Mouse (Mus musculus): ENCODE measurements around the gene Fbln2. TPM values are rescaled to one million over a fixed set of nuclear protein-coding genes. Genes with fewer than 3 reads are reported as not detected.
A peak's percentile ranks its signal among the peaks of the same experiment; 100 is the strongest.

Gene Fbln2
- total RNA-seq, 2 experiments from 2014 or later = 4.0 to 6.8 TPM

DNA sequence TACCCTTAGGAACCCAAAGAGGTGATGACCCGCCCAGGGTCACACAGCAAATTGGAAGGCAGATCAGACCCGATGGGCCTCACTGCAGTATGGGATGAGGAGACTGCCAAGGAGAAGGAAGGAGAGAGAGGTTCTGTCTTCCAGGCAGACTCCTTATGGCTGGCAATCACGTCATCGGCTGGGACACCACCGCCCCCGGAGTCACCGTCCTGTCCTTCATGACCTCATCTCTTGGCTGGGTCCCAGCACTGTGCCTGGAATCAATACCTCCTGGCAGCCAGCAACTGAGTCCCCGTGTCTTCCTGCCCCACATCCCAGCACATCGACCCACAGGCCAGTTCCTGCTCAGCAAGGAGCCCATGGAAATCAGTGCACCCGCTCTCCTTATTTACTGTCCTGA lies 78.7 kb downstream of the Fbln2 start:
- intact Hi-C loops (cut with DNase I) = no loop called here
- no peak for DNase-seq (ENCODE audit: low spot score in 2 of 2)

GRCm38 (mm10) chr6:91295431-91295830 lies 83.2 kb downstream of the Fbln2 start:
- no peak for DNase-seq (ENCODE audit: low spot score in 2 of 2)
- intact Hi-C loops (cut with DNase I) = no loop called here

DNA sequence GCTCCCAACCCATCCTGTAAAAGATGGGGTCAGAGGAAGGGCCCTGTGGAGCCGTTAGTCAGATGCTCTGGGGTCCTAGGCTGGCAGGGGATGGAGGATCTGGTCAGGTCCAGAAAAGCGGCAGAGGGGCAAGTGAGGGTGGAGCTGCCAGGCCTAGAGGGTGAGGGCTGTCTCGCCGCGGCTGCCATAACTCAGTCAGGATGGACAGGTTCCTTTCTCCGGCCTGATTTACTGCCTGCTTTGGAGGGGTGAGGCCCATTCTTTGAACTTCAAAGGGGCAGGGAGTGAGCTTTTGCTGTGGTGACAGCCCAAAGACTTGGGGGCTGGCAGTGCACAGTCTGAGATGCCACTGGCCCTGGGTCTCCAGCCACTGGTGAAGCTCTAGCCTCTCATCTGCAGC lies 86.6 kb downstream of the Fbln2 start:
- intact Hi-C loops (cut with DNase I) = no loop called here
- no peak for DNase-seq (ENCODE audit: low spot score in 2 of 2)

DNA sequence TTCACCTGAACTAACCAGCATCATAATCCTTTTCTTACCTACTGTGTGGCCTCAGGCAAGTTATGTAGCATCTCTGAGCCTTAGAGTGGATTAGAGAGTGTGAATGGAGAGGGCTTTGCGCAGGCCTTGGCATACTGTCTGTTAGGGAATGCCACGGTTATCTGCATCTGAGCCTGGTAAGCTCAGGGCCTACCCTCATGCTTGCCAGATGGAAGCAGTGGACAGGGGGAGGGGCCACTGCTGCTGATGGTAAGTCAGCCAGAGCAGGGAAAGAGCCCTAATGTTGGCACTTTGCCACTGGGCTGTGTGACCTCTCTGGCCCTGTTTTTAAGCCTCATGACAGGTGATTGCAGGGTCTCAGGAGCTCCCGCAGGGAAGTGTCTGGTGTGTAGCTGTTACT lies 87.8 kb downstream of the Fbln2 start:
- intact Hi-C loops (cut with DNase I) = no loop called here
- DNase-seq (ENCODE audit: low spot score in 2 of 2) = no peak

- intact Hi-C loops (cut with DNase I) = no loop called here
- DNase-seq (ENCODE audit: low spot score in 2 of 2) = peak; percentile 44 to 62
Observed at GRCm38 (mm10) chr6:91301839-91302238, 89.6 kb downstream of the Fbln2 start.

GRCm38 (mm10) chr6:91302337-91302736 lies 90.1 kb downstream of the Fbln2 start:
- intact Hi-C loops (cut with DNase I) = no loop called here
- DNase-seq (ENCODE audit: low spot score in 2 of 2) = no peak

DNA sequence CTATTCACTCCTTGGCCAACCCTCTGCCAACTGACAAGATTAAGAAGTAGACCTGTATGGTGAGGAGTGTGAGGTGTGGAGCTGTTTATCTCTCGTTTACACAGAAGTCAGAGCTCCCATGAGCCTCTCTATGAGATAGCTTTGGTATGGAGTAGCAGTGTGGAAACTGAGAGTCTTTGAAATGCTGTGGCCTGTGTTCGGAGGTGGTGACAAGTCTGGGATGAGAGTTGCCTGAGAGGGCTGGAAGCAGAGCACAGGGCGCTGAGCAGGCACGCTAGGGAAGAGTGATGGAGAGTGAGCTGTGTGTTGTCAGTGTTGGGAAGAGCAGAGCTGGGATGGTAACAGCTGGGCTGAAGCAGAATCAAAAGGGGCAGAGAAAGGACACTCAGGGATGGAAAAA lies 91.9 kb downstream of the Fbln2 start:
- intact Hi-C loops (cut with DNase I) = no loop called here
- no peak for DNase-seq (ENCODE audit: low spot score in 2 of 2)

DNA sequence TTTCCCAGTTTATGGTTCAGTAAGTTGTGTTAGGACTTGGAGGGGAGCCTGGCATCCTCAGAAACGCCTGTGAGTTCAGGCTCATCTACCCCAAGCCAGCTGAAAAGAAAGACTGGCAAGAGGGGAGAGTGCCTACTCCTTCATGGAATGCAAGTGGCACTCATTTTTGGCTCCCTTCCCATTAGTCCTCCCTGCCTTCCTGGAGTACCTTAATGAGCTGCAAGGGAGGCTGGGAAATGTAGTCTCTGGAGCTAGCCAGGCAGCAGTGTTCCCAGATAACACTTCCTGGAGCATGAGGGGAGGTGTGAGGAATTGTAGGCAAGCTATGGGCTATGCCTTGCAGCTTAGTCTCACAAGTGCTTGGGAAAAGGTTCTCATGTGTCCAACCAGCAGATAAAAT lies 95.7 kb downstream of the Fbln2 start:
- intact Hi-C loops (cut with DNase I) = no loop called here
- no peak for DNase-seq (ENCODE audit: low spot score in 2 of 2)

DNA sequence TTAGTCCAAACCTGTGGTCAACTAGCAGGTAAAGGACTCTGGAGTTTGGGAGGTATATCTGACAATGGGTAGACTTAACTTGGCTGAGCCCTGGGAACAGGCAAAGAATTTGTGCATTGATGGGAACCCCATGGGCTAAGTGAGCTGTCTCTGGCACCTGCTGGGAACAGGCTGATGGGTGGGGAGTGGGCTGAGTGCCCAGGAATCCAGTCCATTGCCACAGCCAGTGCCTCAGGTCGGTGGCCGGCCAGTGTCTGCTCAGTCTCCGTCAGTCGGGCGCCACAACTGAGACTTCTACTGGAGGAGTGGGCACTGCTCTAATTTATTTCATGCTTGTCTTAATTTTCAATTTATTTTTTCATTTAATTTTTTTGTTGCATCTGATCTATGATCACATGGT lies 98.9 kb downstream of the Fbln2 start:
- intact Hi-C loops (cut with DNase I) = no loop called here
- no peak for DNase-seq (ENCODE audit: low spot score in 2 of 2)

DNA sequence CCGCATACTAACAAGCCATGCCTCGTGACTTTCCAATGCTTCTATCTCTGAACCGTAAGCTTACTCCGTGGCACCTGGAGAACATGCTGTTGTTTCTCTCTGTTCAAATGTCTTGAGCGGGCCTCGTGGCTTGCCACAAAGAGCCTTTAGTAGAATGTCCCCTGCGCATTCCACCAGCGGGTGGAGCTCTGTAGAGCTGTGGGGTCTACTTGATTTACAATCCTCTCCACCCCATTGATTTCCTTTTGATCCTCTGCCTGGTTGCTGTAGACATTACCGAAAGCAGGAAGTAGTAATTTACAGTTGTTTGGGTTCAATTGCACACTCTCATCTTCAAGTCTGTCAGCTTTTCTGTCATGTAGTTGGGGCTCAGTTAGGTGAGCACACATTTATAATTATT lies 100.2 kb downstream of the Fbln2 start:
- no peak for DNase-seq (ENCODE audit: low spot score in 2 of 2)
- intact Hi-C loops (cut with DNase I) = no loop called here

Other genes with a start within 250 kb of the Fbln2 start
- gene Iqsec1, start 223.8 kb upstream of the Fbln2 start, total RNA-seq (2021) = 100 to 1,000 TPM; 352 to 390 TPM
- gene Nup210, start 95.6 kb upstream of the Fbln2 start, total RNA-seq (2021) = 10 to 100 TPM; 24.8 to 27.7 TPM
- 100 to 1,000 TPM; 173 to 178 TPM for gene Hdac11, start 55.8 kb upstream of the Fbln2 start, total RNA-seq (2021)
- 10 to 100 TPM; 14.2 to 16.0 TPM for gene Wnt7a, start 198.9 kb downstream of the Fbln2 start, total RNA-seq (2021)